Mouse (Mus musculus): Measurements from ENCODE around the gene Mbl2.
"Not testable (repeated sequence)": the region's sequence is repeated elsewhere in the genome, so short reads cannot be mapped to it uniquely, and the experiment has no call there.

Mbl2 gene

DNA sequence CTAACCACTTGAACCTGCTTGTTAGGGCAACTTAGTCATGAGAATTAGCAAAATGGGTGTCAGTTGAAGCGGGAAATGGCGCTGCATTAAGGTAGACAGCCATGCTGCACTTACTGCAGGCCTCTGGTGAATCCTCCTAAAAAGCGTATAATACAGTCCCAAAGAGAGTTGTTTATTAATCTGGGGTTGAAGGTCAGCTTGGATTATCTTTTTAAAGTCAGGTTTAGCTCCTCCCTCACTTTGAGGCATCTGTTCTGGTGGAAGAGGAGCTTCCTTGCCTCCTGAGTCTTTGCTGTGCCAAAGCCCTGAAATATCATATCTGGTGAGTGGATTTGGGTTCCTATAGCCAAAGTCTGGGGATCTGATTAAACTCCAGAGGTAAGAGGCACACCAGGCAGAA lies at the start of gene Mbl2:
Gene Mbl2, plus strand, starts transcription at position 252 of the 400 bp plus-strand sequence.
- in situ Hi-C loops (cut with MboI; ENCODE audit: low sequenced_read_pairs): no loop called here

GRCm38 (mm10) chr19:30185536-30185935 lies 47.2 kb upstream of the Mbl2 start:
- in situ Hi-C loops (cut with MboI; ENCODE audit: low sequenced_read_pairs): no loop called here

GRCm38 (mm10) chr19:30187232-30187631 lies 45.5 kb upstream of the Mbl2 start:
- in situ Hi-C loops (cut with MboI; ENCODE audit: low sequenced_read_pairs): no loop called here

DNA sequence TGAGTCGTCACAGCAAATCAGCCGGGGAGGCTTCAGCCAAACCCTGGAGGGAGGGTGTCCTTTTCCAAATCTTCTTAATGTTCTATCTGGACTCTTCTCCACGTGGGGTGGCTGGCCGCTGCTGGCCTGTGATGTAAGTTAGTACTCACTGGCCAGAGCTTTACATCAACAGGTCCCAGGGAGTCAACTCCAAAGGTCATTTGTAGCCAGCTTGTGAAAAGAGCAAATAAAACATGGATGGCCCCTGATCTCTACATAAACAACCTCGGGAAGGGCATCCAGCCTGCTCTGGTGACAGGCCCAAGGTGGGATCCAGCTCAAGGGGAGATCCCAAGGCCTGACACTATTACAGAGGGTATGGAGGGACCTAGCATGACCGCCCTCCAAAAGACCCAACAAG lies 37.7 kb upstream of the Mbl2 start:
- in situ Hi-C loops (cut with MboI; ENCODE audit: low sequenced_read_pairs): no loop called here

GRCm38 (mm10) chr19:30202177-30202576 lies 30.6 kb upstream of the Mbl2 start:
- in situ Hi-C loops (cut with MboI; ENCODE audit: low sequenced_read_pairs): no loop called here

DNA sequence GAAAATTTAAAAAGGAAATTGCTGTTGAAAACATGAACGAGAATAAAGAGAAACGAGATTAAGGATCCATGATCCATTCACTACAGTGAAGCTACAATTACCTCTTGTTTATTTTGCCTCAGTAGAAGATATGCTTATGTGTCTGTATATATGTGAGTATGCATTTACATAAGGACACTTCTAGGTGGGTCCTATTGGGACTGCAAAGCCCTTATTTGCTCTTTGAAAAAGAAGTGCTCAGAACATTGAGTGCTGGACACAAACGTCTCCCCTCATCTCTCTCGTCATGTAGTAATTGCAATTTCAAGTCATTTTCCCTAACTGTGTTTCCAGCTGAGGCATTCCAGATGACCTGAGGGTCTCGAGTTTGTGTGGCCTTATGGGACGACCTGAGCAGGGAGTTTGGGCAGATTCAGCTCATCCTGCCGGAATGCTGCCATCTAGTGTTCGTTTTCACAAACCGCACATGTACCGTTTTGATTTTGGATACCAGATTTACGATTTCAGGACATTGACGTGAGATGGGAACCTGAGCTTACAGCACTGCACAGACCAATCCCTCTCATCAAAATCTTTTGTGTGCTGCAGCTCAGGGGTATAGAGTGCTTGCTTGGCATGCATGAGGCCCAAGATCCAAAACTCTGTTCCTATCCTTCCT lies 27.5 kb upstream of the Mbl2 start:
- in situ Hi-C loops (cut with MboI; ENCODE audit: low sequenced_read_pairs): no loop called here

DNA sequence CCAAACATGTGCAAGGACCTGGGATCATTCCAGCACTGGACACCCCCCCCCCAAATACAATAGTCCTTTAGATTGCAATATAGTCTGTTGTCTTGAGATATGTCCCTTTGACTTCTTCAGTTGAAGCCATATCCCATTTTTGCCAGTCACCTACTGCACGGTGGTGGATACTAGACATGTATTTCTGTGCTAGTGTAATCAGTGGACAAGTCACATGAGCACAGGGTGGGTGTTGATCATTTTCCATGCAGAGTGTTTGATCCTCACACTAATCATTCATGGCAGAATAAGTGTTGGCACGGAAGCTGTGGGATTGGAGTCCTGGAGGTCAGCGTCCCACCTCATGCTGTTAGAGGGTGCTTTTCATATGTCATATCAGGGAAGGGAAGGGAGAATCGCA lies 26.9 kb upstream of the Mbl2 start:
- in situ Hi-C loops (cut with MboI; ENCODE audit: low sequenced_read_pairs): no loop called here

DNA sequence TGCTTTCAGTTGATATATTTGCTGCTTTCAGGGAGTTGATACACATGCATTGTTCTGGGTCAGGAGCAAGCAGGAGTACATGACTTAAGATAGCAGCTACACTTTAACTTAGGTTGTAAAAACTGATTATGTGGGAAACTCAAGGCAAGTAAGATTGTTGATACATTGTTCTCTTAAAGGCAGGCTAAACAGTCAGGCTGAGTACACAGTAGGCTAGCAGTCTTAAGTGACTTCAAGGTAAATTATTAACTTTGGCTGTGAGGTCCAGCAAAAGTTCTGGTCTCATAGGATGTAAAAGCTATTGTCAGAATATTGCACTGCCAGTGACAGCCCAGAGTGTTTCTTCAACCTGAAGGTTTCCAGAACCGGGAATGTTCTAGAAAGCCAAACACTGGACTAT lies 25.8 kb upstream of the Mbl2 start:
- in situ Hi-C loops (cut with MboI; ENCODE audit: low sequenced_read_pairs): no loop called here

- in situ Hi-C loops (cut with MboI; ENCODE audit: low sequenced_read_pairs): not testable (repeated sequence)
These were observed 23.7 kb upstream of the Mbl2 start for GRCm38 (mm10) chr19:30209006-30209405.

DNA sequence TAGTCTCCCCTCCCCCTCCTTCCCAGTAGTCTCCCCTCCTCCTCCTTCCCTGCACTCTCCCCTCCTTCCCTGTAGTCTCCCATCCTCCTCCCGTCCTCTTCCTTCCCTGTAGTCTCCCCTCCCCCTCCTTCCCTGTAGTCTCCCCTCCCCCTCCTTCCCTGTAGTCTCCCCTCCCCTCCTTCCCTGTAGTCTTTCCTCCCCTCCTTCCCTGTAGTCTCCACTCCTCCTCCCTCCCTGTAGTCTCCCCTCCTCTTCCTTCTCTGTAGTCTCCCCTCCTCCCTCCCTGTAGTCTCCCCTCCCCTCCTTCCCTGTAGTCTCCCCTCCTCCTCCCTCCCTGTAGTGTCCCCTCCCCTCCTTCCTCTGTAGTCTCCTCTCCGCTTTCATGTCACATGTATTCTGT lies 18.7 kb upstream of the Mbl2 start:
- in situ Hi-C loops (cut with MboI; ENCODE audit: low sequenced_read_pairs): no loop called here

DNA sequence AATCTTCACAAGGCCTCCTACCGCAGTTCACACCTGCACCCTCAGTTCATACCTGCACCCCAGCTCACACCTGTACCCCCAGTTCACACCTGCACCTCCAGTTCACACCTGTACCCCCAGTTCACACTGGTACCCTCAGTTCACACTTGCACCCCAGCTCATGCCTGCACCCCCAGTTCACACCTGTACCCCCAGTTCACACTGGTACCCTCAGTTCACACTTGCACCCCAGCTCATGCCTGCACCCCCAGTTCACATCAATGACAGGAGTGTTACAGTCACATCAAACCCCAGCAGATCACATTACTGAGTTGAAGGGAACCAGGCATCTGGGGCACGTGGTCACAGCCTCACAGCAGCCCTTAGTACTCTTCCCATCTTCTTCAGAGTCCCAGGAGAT lies 17.0 kb upstream of the Mbl2 start:
- in situ Hi-C loops (cut with MboI; ENCODE audit: low sequenced_read_pairs): not testable (repeated sequence)

DNA sequence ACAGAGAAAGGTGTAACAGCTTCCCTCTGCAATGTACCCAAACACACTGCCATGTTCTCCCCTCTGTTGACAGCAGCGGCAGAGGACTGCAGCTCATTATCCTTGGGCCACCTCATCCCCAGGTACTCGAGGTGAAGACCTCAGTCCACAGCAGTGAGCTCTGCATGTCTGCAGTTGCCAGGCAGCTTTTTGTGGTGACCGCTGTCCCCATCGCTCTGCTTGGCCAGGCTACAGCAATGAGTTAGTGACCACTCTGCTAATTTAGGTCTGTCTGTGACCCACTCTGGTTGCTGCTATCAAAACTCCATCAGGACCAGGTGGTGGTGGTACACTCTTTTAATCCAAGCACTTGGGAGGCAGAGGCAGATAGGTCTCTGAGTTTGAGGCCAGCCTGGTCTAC lies 16.6 kb upstream of the Mbl2 start:
- in situ Hi-C loops (cut with MboI; ENCODE audit: low sequenced_read_pairs): no loop called here

DNA sequence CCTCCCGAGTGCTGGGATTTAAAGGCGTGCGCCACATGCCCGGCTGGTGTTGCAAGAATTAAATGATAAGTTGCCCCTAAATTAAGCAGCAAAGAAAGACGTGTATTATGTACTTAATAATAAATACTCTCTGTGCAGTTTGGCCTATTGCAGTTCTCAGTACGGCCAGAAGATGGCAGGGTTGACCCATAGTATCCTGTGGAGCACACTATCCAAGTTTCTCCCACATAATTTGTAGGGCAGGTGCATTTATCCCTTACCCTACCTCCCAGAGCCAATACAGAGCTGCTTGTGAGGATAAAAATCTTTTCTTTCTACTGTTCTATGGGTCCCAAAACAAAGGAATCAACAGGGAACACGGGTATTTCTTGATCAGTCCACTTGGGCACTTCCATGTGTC lies 15.4 kb upstream of the Mbl2 start:
- in situ Hi-C loops (cut with MboI; ENCODE audit: low sequenced_read_pairs): no loop called here

DNA sequence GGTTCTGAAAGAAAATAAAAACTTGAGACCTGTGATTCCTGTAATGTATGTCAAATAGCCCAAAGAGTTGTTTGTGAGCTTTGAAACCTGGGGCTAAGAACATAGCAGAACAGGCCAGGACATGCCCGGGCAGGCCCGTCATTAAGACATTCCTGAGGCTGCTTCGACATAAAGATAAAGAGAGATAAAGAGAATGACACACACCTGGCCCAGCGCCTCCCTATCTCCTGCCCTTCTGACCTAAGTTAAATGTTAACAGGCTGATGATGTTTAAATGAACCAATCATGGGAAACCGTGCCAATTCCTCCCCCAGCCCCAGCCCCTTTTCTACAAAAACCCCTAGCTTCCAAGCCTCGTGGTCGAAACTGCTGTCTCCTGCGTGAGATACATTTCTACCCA lies 10.1 kb upstream of the Mbl2 start:
- in situ Hi-C loops (cut with MboI; ENCODE audit: low sequenced_read_pairs): not testable (repeated sequence)

GRCm38 (mm10) chr19:30229477-30229876 lies 3.3 kb upstream of the Mbl2 start:
- in situ Hi-C loops (cut with MboI; ENCODE audit: low sequenced_read_pairs): no loop called here

GRCm38 (mm10) chr19:30234416-30234815 lies 1.7 kb downstream of the Mbl2 start:
- in situ Hi-C loops (cut with MboI; ENCODE audit: low sequenced_read_pairs): no loop called here

DNA sequence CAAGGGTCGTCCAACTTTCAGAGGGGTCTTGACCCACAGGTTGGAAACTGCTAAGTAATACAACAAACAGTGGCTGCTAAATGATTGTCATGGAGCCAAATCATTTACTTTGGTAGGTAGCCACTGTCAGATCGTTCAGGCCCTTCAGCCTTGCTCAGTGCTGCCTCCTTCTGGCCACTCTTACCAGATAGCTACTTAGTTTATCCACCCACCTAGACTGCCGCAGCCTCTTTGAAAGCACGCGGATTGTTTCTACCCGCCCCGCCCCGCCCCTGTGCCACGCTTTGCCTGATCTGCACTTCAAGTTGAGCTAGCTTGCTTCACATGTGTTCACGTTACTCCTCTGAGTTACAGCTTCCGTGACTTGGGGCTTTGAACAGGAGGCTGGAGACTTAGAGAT lies 14.6 kb downstream of the Mbl2 start:
- in situ Hi-C loops (cut with MboI; ENCODE audit: low sequenced_read_pairs): no loop called here

GRCm38 (mm10) chr19:30248822-30249221 lies 16.1 kb downstream of the Mbl2 start:
- in situ Hi-C loops (cut with MboI; ENCODE audit: low sequenced_read_pairs): no loop called here

- in situ Hi-C loops (cut with MboI; ENCODE audit: low sequenced_read_pairs): no loop called here
These were observed 19.5 kb downstream of the Mbl2 start for GRCm38 (mm10) chr19:30252253-30252652.

- in situ Hi-C loops (cut with MboI; ENCODE audit: low sequenced_read_pairs): no loop called here
These were observed 23.6 kb downstream of the Mbl2 start for GRCm38 (mm10) chr19:30256339-30256738.

GRCm38 (mm10) chr19:30281125-30281524 lies 48.4 kb downstream of the Mbl2 start:
- in situ Hi-C loops (cut with MboI; ENCODE audit: low sequenced_read_pairs): no loop called here

- in situ Hi-C loops (cut with MboI; ENCODE audit: low sequenced_read_pairs): no loop called here
These were observed 55.3 kb downstream of the Mbl2 start for GRCm38 (mm10) chr19:30287899-30288490.
